Mouse (Mus musculus) kidney, adult 11 months (tissue): ENCODE data around the gene Tmem200b.

Experiments
- DNase-seq: peaks from one replicate; pipeline ENCODE4 v3.0.0; 2022

The Tmem200b gene

DNA sequence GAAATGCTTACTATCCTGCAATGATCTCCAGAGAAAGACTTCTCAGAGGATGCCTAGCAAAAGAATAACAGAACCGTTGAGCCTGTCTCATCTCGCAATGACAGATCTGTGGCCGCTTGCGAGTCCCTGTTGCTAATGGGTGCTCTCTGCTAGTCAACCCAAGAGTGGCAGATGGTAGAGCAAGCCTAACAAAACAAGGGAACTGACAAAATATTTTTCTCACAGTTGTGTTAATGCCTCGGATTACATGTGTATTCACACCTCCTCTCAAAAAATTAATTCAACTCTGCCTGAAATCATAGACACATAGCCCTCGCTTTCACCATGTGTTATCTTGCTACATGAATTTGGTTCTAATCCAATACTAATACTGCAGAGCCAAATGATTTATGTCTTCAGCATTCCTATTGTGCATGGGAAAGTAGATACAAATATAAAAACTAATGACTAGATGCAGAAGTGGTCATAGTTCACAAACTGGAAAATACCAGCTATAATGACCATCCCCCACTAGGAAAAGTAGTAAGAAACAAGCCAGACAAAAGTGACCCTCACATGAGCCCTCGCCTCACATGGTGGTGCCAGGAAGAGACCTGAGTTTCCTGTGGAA, 48.8 kb downstream of the Tmem200b start:
- DNase-seq, result no peak
